Mouse (Mus musculus): ENCODE measurements around the gene Ptpre. TPM values are rescaled to one million over a fixed set of nuclear protein-coding genes. Genes with fewer than 3 reads are reported as not detected.
"Not testable (repeated sequence)": the region's sequence is repeated elsewhere in the genome, so short reads cannot be mapped to it uniquely, and the experiment has no call there.

Ptpre gene
- polyA plus RNA-seq (2016; fragmentation: Nextera tagmentation; extraction: Ambion mirVana), result 0.31 and 0.41 TPM in 2 replicates

DNA sequence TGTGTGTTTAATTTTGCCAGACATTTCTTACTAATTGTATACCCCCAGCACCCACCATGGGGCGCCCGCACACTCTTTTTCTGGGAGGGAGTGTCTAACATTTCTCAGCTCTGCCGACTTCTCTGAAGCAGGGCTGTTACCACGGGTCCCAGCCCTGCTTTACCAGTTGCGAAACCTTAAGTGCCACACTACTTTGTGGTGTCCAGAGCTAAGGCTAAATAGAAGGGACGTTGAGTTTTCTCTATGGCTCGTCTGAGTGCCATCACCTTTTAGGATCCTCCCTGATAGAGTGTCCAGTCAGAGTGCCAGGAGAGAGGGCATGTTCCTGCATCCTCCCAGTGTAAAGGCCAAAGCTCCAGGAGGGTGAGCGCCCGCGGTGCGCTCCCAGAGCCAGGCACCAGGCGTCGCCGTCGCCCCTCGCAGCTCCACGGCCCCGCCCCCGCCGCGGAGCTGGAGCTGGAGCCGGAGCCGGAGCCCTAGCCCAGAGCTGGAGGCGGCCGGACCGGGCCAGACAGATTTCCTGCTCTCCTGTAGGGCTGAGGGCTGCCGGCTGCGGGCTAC is at the start of gene Ptpre:
TSS of gene Ptpre (plus strand) at position 141 of the 561 bp plus-strand sequence.
- Histone ChIP-seq H3K36me3 (replicated peaks) (no peaks in the 10 kb centered on the region), H3K4me1 (peaks cover 15% of the 10 kb centered on the region), H3K27ac (peak within 1 kb of the TSS; percentile 40; the same call in 1 of the 2 replicates), H3K27me3 (ENCODE audit: poor library complexity, severe bottlenecking) (peaks cover 44% of the 10 kb centered on the region), H3K4me3 (peak within 1 kb of the TSS; percentile 71), H3K9me3 (no peaks in the 10 kb centered on the region)
- WGBS, result 6% methylated on average over 28 of the region's 28 CpGs
- DNase-seq (ENCODE audit: extremely low spot score, low spot score), result peak; percentile 77

DNA sequence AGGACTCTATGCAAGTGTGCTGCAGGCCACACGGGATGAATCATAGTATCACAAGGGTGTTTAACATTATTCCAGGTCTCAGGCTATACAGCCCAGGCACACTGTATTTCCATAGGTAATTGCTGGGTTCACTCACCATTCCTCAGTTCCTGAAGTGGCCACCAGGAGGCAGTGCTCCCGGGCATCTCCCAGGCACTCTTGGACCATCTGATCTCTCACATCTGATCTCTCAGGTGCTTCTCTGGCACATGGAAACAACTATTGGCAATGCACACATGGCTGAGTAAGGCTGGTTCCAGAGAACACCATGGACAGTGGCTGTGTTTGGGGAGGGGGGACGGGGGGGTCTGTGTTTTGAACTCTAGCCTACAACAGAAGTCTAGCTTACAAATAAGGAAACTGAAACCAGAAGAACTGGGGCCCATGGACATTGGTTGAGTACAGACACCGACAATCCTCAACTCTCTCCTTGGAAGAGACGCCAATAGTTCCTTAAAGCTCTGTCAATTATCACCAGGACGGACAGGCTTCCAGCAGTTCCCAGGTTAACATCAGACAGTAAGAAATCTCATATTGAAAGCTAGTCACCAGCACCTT is 49.0 kb upstream of the Ptpre start:
- DNase-seq (ENCODE audit: extremely low spot score, low spot score), result no peak
- no peak overlapping the region for H3K27ac ChIP-seq
- H3K27me3 ChIP-seq (ENCODE audit: poor library complexity, severe bottlenecking), result peaks cover 43% of the 10 kb centered on the region
- peaks cover 39% of the 10 kb centered on the region for H3K4me1 ChIP-seq
- no peak overlapping the region for H3K4me3 ChIP-seq
- no peaks in the 10 kb centered on the region for H3K36me3 ChIP-seq (replicated peaks)
- peaks cover 5% of the 10 kb centered on the region; the same call in 1 of the 2 replicates for H3K9me3 ChIP-seq
- 70% methylated on average over 6 of the region's 6 CpGs for WGBS

GRCm38 (mm10) chr7:135489724-135490499 is 47.4 kb upstream of the Ptpre start:
- Histone ChIP-seq H3K4me3 (no peak overlapping the region), H3K27ac (no peak overlapping the region), H3K36me3 (replicated peaks) (no peaks in the 10 kb centered on the region), H3K27me3 (ENCODE audit: poor library complexity, severe bottlenecking) (peaks cover 27% of the 10 kb centered on the region), H3K9me3 (peaks cover 5% of the 10 kb centered on the region; the same call in 1 of the 2 replicates), H3K4me1 (peaks cover 24% of the 10 kb centered on the region)
- DNase-seq (ENCODE audit: extremely low spot score, low spot score), result no peak
- 86% methylated on average over 9 of the region's 9 CpGs for WGBS

DNA sequence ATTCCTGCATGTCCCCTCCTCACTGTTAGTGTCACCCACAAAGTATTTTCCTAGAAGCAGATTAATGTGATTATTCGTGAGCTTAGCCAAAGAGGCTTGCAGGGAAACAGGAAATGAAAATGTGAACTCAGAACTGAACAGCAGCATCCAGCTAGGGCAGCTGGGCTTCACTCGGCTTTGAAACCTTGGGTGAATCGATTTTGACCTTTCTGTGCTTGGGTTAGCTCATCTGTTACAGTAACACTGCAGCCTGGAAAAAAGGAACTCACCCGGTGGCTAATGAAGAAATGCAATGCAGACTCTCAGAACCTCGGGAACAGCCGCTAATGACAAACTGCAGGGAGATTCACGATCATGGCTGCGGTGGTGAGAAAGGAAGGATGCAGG is 46.8 kb upstream of the Ptpre start:
- H3K27ac ChIP-seq, result no peak overlapping the region
- H3K27me3 ChIP-seq (ENCODE audit: poor library complexity, severe bottlenecking), result peaks cover 24% of the 10 kb centered on the region
- peaks cover 18% of the 10 kb centered on the region for H3K4me1 ChIP-seq
- no peak for DNase-seq (ENCODE audit: extremely low spot score, low spot score)
- 79% methylated on average over 8 of the region's 8 CpGs for WGBS
- no peaks in the 10 kb centered on the region for H3K36me3 ChIP-seq (replicated peaks)
- H3K4me3 ChIP-seq, result no peak overlapping the region
- peaks cover 5% of the 10 kb centered on the region; the same call in 1 of the 2 replicates for H3K9me3 ChIP-seq

- Histone ChIP-seq H3K4me1 (no peaks in the 10 kb centered on the region), H3K27ac (no peak overlapping the region), H3K27me3 (ENCODE audit: poor library complexity, severe bottlenecking) (no peaks in the 10 kb centered on the region), H3K36me3 (replicated peaks) (no peaks in the 10 kb centered on the region), H3K9me3 (peaks cover 5% of the 10 kb centered on the region; the same call in 1 of the 2 replicates), H3K4me3 (no peak overlapping the region)
- WGBS, result 59% methylated on average over 3 of the region's 3 CpGs
- DNase-seq (ENCODE audit: extremely low spot score, low spot score), result no peak
Measured at GRCm38 (mm10) chr7:135495303-135495702, 42.0 kb upstream of the Ptpre start.

- no peak for DNase-seq (ENCODE audit: extremely low spot score, low spot score)
- H3K36me3 ChIP-seq (replicated peaks), result no peaks in the 10 kb centered on the region
- H3K9me3 ChIP-seq, result no peaks in the 10 kb centered on the region
- H3K4me3 ChIP-seq, result no peak overlapping the region
- WGBS, result 79% methylated on average over 3 of the region's 3 CpGs
- no peaks in the 10 kb centered on the region for H3K4me1 ChIP-seq
- H3K27me3 ChIP-seq (ENCODE audit: poor library complexity, severe bottlenecking), result no peaks in the 10 kb centered on the region
- no peak overlapping the region for H3K27ac ChIP-seq
Measured at GRCm38 (mm10) chr7:135498565-135499186, 38.6 kb upstream of the Ptpre start.

- 66% methylated on average over 2 of the region's 2 CpGs for WGBS
- no peaks in the 10 kb centered on the region for H3K27me3 ChIP-seq (ENCODE audit: poor library complexity, severe bottlenecking)
- no peaks in the 10 kb centered on the region for H3K9me3 ChIP-seq
- no peaks in the 10 kb centered on the region for H3K4me1 ChIP-seq
- no peak overlapping the region for H3K4me3 ChIP-seq
- DNase-seq (ENCODE audit: extremely low spot score, low spot score), result no peak
- no peak overlapping the region for H3K27ac ChIP-seq
- H3K36me3 ChIP-seq (replicated peaks), result no peaks in the 10 kb centered on the region
Measured at GRCm38 (mm10) chr7:135499403-135499802, 37.9 kb upstream of the Ptpre start.

DNA sequence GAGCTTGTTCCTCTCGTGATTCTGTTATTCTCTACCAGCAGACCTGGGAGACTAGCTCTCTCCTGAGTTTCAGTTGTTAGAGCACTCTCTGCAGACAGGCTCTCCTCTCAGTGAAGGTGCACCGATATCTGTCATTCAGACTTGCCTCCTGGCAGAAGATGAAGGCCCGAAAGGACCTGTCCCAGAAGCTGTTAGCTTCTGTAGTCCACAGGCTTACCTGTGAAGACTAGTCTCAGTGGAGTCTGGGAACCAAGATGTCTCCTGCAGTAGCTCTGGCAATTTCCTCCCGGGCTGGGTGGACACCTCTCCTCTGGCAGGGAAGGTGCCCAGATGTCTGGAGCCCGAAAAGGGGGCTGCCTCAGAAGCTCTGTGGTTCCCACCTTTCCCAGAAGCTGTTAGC is 30.8 kb upstream of the Ptpre start:
- DNase-seq (ENCODE audit: extremely low spot score, low spot score); H3K4me1 ChIP-seq; H3K4me3 ChIP-seq; H3K27me3 ChIP-seq (ENCODE audit: poor library complexity, severe bottlenecking); H3K9me3 ChIP-seq; H3K27ac ChIP-seq; H3K36me3 ChIP-seq (replicated peaks): not testable (repeated sequence)
- WGBS, result 95% methylated on average over 5 of the region's 5 CpGs

DNA sequence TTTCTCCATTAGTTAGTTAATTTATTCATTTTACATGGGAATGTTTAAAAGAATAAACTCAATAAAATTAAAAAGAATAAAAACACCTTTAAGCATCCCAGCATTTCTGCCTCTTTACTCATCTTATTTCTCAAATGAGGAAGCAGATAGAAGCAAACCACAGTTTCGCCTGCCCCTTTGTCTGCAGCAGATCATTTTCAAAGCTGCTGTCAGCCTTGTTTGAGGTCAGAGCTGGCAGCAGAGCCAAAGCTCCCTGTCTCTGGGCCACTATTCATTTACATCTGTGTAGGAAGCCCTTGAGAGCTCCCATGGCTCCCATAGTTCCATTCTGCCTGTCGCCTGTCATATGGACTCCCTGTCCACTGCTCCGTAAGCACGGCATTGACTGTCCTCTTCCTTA is 28.7 kb upstream of the Ptpre start:
- DNase-seq (ENCODE audit: extremely low spot score, low spot score), result no peak
- no peaks in the 10 kb centered on the region for H3K4me1 ChIP-seq
- no peak overlapping the region for H3K27ac ChIP-seq
- WGBS, result 89% methylated on average over 4 of the region's 4 CpGs
- H3K27me3 ChIP-seq (ENCODE audit: poor library complexity, severe bottlenecking), result no peaks in the 10 kb centered on the region
- no peak overlapping the region for H3K4me3 ChIP-seq
- no peaks in the 10 kb centered on the region for H3K36me3 ChIP-seq (replicated peaks)
- no peaks in the 10 kb centered on the region for H3K9me3 ChIP-seq

- no peaks in the 10 kb centered on the region for H3K36me3 ChIP-seq (replicated peaks)
- DNase-seq (ENCODE audit: extremely low spot score, low spot score), result no peak
- WGBS, result 86% methylated on average over 3 of the region's 3 CpGs
Measured at GRCm38 (mm10) chr7:135509272-135509671, 28.0 kb upstream of the Ptpre start.

GRCm38 (mm10) chr7:135510431-135510830 is 26.9 kb upstream of the Ptpre start:
- no peaks in the 10 kb centered on the region for H3K36me3 ChIP-seq (replicated peaks)
- no peaks in the 10 kb centered on the region for H3K4me1 ChIP-seq
- no peak overlapping the region for H3K27ac ChIP-seq
- no peak for DNase-seq (ENCODE audit: extremely low spot score, low spot score)
- H3K4me3 ChIP-seq, result no peak overlapping the region
- WGBS, result 89% methylated on average over 5 of the region's 5 CpGs
- no peaks in the 10 kb centered on the region for H3K9me3 ChIP-seq
- H3K27me3 ChIP-seq (ENCODE audit: poor library complexity, severe bottlenecking), result no peaks in the 10 kb centered on the region

More at GRCm38 (mm10) chr7:135509272-135509671, 28.0 kb upstream of the Ptpre start:
- no peaks in the 10 kb centered on the region for H3K4me1 ChIP-seq
- H3K4me3 ChIP-seq, result no peak overlapping the region
- H3K27ac ChIP-seq, result no peak overlapping the region
- no peaks in the 10 kb centered on the region for H3K9me3 ChIP-seq
- H3K27me3 ChIP-seq (ENCODE audit: poor library complexity, severe bottlenecking), result no peaks in the 10 kb centered on the region

DNA sequence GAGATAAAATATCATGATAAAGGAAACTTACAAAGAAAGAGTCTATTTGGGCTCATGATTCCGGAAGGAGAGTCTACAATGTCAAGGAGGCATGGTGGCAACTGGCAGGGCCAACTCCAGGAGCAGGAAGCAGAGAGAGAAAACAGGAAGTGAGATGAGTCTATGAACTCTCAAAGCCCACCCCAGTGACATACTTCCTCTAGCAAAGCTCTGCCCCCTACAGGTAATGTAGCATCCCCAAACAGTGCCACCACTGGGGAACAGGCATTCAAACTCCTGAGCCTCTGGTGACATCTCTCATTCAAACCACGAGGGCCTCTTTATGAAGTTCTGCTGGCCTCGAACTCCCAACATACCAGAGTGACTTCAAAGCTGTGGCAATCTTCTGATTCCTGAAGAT is 25.6 kb upstream of the Ptpre start:
- Histone ChIP-seq H3K27me3 (ENCODE audit: poor library complexity, severe bottlenecking) (no peaks in the 10 kb centered on the region), H3K4me1 (no peaks in the 10 kb centered on the region; the same call in 1 of the 2 replicates), H3K4me3 (no peak overlapping the region), H3K9me3 (no peaks in the 10 kb centered on the region), H3K27ac (no peak overlapping the region), H3K36me3 (replicated peaks) (no peaks in the 10 kb centered on the region)
- no peak for DNase-seq (ENCODE audit: extremely low spot score, low spot score)
- 87% methylated on average over 3 of the region's 3 CpGs for WGBS

- WGBS, result 73% methylated on average over 4 of the region's 4 CpGs
- Histone ChIP-seq H3K4me1 (peaks cover 7% of the 10 kb centered on the region), H3K4me3 (no peak overlapping the region), H3K27ac (no peak overlapping the region), H3K36me3 (replicated peaks) (no peaks in the 10 kb centered on the region), H3K9me3 (no peaks in the 10 kb centered on the region), H3K27me3 (ENCODE audit: poor library complexity, severe bottlenecking) (no peaks in the 10 kb centered on the region)
- no peak for DNase-seq (ENCODE audit: extremely low spot score, low spot score)
Measured at GRCm38 (mm10) chr7:135517191-135517590, 20.1 kb upstream of the Ptpre start.

All from forebrain, embryonic 10.5 days (tissue).